Mouse (Mus musculus) brown adipose tissue, adult 24 weeks (tissue): ENCODE data around the gene Noxa1. TPM values are rescaled to one million over a fixed set of nuclear protein-coding genes. Genes with fewer than 3 reads are reported as not detected.

ENCODE experiments used
- polyA plus RNA-seq: library from polyadenylated mRNA; stranded (reverse); fragments of >200 nt; gene quantifications from 2 replicates; pipeline ENCODE4 v1.2.4, GENCODE M21; 2012; ENCODE audit not compliant: missing spikeins, insufficient read depth, insufficient read length

Noxa1 gene
- polyA plus RNA-seq, 1 experiment, result not detected

Other genes starting within 250 kb of the Noxa1 start
- 12.2 and 15.2 TPM in 2 replicates for gene Ehmt1, start 175.5 kb downstream of the Noxa1 start, polyA plus RNA-seq
- gene Arrdc1, start 159.9 kb downstream of the Noxa1 start, polyA plus RNA-seq, result 3.1 and 5.2 TPM in 2 replicates
- 7.2 and 10.3 TPM in 2 replicates for gene Zmynd19, start 145.4 kb downstream of the Noxa1 start, polyA plus RNA-seq
- gene Dph7, start 132.7 kb downstream of the Noxa1 start, polyA plus RNA-seq, result 4.9 and 6.0 TPM in 2 replicates
- 115 and 150 TPM in 2 replicates for gene Mrpl41, start 120.1 kb downstream of the Noxa1 start, polyA plus RNA-seq
- gene Pnpla7, start 119.1 kb downstream of the Noxa1 start, polyA plus RNA-seq, result 7.8 and 12.2 TPM in 2 replicates
- gene Nsmf, start 40.8 kb downstream of the Noxa1 start, polyA plus RNA-seq, result 10.6 and 15.1 TPM in 2 replicates
- gene Entpd8, start 14.8 kb downstream of the Noxa1 start, polyA plus RNA-seq, result not detected in 2 replicates
- gene Nrarp, start 85.6 kb upstream of the Noxa1 start, polyA plus RNA-seq, result 6.4 and 7.1 TPM in 2 replicates
- gene Tor4a, start 101.7 kb upstream of the Noxa1 start, polyA plus RNA-seq, result 1.8 and 6.0 TPM in 2 replicates
- 15.4 and 19.0 TPM in 2 replicates for gene Nelfb, start 116.3 kb upstream of the Noxa1 start, polyA plus RNA-seq
- not detected in 2 replicates for gene Stpg3, start 119.5 kb upstream of the Noxa1 start, polyA plus RNA-seq
- not detected in 2 replicates for gene Fam166a, start 123.6 kb upstream of the Noxa1 start, polyA plus RNA-seq
- 193 and 284 TPM in 2 replicates for gene Tubb4b, start 129.6 kb upstream of the Noxa1 start, polyA plus RNA-seq
- gene Slc34a3, start 139.2 kb upstream of the Noxa1 start, polyA plus RNA-seq, result not detected in 2 replicates
- not detected in 2 replicates for gene Rnf224, start 141.6 kb upstream of the Noxa1 start, polyA plus RNA-seq
- gene Rnf208, start 147.1 kb upstream of the Noxa1 start, polyA plus RNA-seq, result not detected in 2 replicates
- gene Cysrt1, start 147.3 kb upstream of the Noxa1 start, polyA plus RNA-seq, result not detected in 2 replicates
- 2.3 and 5.4 TPM in 2 replicates for gene AL732309.1, start 151.7 kb upstream of the Noxa1 start, polyA plus RNA-seq
- 13.5 and 18.9 TPM in 2 replicates for gene Tmem203, start 160.3 kb upstream of the Noxa1 start, polyA plus RNA-seq
- gene Tprn, start 167.5 kb upstream of the Noxa1 start, polyA plus RNA-seq, result 1.7 and 3.7 TPM in 2 replicates
- gene Ssna1, start 177.3 kb upstream of the Noxa1 start, polyA plus RNA-seq, result 41.7 and 44.0 TPM in 2 replicates
- gene Anapc2, start 177.3 kb upstream of the Noxa1 start, polyA plus RNA-seq, result 18.6 and 23.7 TPM in 2 replicates
- gene Tmem210, start 193.0 kb upstream of the Noxa1 start, polyA plus RNA-seq, result not detected in 2 replicates
- not detected in 2 replicates for gene Lrrc26, start 194.8 kb upstream of the Noxa1 start, polyA plus RNA-seq
- gene Grin1, start 224.0 kb upstream of the Noxa1 start, polyA plus RNA-seq, result not detected in 2 replicates
- 11.3 and 16.0 TPM in 2 replicates for gene Man1b1, start 237.2 kb upstream of the Noxa1 start, polyA plus RNA-seq